Mouse (Mus musculus): ENCODE measurements at regions not wholly inside any gene's neighbourhood (a gene's known extent, or its start where the extent isn't known, plus 50 kb on each side); places are given as distances from the start of the nearest gene placed in this dataset.

DNA sequence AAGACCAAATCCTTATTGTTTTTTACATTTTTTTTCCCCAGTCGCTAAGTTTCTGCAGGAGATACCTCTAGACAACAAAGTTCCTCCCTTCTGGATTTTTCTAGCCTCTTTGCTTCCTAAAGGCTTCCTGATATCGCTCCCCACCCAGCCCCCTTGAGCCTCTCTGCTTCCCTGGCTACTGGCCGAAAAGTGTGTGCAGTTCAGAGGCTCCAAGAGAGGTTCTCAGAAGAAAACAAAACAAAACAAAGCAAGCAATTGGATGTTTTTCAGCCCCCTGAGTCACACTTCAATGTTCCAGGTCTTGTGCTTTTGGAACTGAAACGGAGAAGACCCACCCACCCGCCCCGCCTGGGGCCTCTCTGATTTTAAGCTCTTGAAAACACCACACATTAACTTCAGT lies 54.1 kb upstream of the Fer start:
- H3K4me1 ChIP-seq (replicated peaks), result peaks cover 17% of the 10 kb centered on the region
- H3K27me3 ChIP-seq, result no peaks in the 10 kb centered on the region
- WGBS, result 37% methylated on average over 6 of the region's 6 CpGs
- no peak overlapping the region for H3K4me3 ChIP-seq
- ATAC-seq (ENCODE audit: low FRiP score), result no peak
- H3K36me3 ChIP-seq, result no peaks in the 10 kb centered on the region
- no peak overlapping the region for H3K4me2 ChIP-seq
- H3K27ac ChIP-seq, result no peak overlapping the region
- H3K9me3 ChIP-seq, result no peaks in the 10 kb centered on the region
- no peak overlapping the region for H3K9ac ChIP-seq

DNA sequence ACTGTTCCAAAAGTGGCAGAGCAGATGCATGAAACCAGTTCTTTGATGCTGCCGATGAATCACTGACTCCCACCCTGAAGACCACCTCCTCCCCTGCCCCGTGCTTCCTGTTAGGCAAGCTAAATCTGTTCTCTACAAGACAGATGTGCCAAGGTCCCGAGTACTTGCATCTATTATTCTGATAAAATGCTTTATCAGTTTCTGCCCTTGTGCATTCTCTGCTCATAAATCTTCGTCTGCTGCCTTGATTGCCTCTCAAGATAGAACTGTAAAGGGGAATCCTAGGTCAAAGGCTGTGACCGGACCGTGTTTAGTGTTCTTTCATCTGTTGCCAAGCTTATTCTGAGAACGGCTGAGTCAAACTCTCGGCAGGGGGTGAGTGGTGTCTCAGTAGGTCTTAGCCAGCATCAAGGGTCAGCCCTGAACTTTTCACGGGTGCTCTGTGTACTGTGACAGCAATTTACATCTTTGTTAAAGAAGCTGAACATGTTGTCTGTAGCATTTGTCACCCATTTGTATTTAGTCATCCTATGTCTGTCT lies 51.5 kb upstream of the Fer start:
- H3K9ac ChIP-seq, result no peak overlapping the region
- 34% methylated on average over 9 of the region's 9 CpGs for WGBS
- no peak overlapping the region for H3K4me3 ChIP-seq
- no peak overlapping the region for H3K27ac ChIP-seq
- H3K4me1 ChIP-seq (replicated peaks), result peaks cover 17% of the 10 kb centered on the region
- ATAC-seq (ENCODE audit: low FRiP score), result no peak
- no peaks in the 10 kb centered on the region for H3K9me3 ChIP-seq
- H3K4me2 ChIP-seq, result no peak overlapping the region
- H3K36me3 ChIP-seq, result no peaks in the 10 kb centered on the region
- no peaks in the 10 kb centered on the region for H3K27me3 ChIP-seq

GRCm38 (mm10) chr17:63812586-63812985 lies 50.3 kb upstream of the Fer start:
- ATAC-seq (ENCODE audit: low FRiP score), result no peak
- 54% methylated on average over 3 of the region's 3 CpGs for WGBS
- H3K9me3 ChIP-seq, result no peaks in the 10 kb centered on the region
- no peak overlapping the region for H3K9ac ChIP-seq
- no peaks in the 10 kb centered on the region for H3K36me3 ChIP-seq
- H3K4me3 ChIP-seq, result no peak overlapping the region
- H3K4me1 ChIP-seq (replicated peaks), result peaks cover 17% of the 10 kb centered on the region
- no peaks in the 10 kb centered on the region for H3K27me3 ChIP-seq
- H3K27ac ChIP-seq, result 0 out of 2 replicates have a peak overlapping the region, but pooled peaks have one; percentile 18
- no peak overlapping the region for H3K4me2 ChIP-seq

Data from hindbrain, embryonic 13.5 days (tissue).